Mouse (Mus musculus) liver, adult (tissue): ENCODE results near the gene Fpgs.

Experiments
- GATA4 ChIP-seq: IDR thresholded peaks from 2 replicates; pipeline ENCODE4 v1.6.1; 2014; ENCODE audit warnings: mild to moderate bottlenecking, low read length; ENCODE audit not compliant: insufficient replicate concordance

Fpgs gene

GRCm38 (mm10) chr2:32642813-32643212 lies 61.1 kb downstream of the Fpgs start:
- TF ChIP-seq GATA4 = peak; percentile 86; the same call in 1 of the 2 replicates

- no peak for TF ChIP-seq GATA4
Observed at GRCm38 (mm10) chr2:32641810-32642209, 62.1 kb downstream of the Fpgs start.

DNA sequence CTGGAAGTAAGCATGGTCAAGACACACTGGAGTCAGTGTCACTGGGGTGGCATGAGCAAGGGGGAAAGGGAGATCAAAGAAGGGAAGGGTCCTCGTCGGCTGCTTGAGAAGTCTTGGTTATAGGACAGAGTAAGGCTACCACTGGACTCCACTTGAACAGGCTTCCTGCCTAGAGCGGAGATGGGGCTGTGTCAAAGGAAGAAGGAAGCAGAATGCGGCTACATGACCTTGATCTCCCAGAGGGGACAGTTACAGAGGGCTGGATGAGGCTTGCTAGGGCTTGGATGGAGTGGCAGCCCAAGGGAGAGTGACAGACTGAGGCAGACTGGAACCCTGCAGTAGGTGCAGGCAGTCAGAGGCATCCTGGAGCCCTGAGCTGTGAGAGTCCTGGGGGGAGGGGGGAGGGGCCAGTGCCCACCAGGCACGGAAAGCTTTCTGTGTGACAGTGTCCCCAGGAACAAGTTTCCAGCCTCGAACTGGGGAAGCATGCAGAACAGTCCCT lies 63.3 kb downstream of the Fpgs start:
- no peak for TF ChIP-seq GATA4

- peak; percentile 74; the same call in 1 of the 2 replicates for TF ChIP-seq GATA4
Observed at GRCm38 (mm10) chr2:32639632-32640031, 64.3 kb downstream of the Fpgs start.

DNA sequence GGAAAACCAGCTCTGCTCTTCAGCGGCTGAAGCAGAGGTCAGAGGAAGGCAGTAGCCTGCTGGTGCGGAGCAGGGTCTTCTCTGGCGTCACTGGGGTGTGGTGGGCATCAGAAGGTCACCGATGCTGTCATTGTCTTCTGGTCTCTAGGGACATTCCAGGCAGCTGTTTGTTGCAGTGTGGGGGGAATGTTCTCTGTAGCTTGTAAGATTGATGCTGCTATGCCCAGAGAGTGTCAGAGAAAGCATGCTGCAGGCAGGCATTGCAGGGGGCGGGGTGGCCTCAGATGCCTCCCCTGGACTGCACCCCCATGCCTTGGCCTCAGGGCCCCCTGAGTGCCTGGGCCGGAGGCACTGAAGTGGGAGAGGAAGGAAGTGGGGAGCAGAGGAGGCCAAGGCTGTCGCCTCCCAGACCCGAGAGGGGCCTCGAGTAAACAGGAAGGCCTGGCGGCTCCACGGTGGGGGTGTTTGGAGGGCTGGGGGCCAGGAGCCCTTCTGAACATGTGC lies 66.1 kb downstream of the Fpgs start:
- peak; percentile 92; the same call in 1 of the 2 replicates for TF ChIP-seq GATA4

DNA sequence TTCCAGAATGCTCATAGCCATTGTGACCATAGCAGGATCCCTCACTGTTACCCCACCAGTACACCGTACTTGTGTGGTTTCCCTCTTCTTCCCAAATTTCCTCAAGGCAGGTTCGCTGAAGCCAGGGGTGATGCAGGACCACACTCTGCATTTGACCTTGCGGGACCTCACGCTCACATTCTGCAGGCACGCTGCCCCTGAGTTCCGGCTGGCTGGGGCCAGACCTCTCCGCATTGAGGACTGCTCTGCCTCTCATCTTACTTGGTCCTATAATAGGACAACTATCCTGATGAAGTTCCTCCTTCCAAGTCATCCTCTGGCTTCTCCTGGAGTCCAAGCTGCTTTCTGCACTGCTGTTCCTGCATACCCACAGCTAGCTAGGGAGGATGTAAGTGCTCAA lies 67.3 kb downstream of the Fpgs start:
- no peak for TF ChIP-seq GATA4

DNA sequence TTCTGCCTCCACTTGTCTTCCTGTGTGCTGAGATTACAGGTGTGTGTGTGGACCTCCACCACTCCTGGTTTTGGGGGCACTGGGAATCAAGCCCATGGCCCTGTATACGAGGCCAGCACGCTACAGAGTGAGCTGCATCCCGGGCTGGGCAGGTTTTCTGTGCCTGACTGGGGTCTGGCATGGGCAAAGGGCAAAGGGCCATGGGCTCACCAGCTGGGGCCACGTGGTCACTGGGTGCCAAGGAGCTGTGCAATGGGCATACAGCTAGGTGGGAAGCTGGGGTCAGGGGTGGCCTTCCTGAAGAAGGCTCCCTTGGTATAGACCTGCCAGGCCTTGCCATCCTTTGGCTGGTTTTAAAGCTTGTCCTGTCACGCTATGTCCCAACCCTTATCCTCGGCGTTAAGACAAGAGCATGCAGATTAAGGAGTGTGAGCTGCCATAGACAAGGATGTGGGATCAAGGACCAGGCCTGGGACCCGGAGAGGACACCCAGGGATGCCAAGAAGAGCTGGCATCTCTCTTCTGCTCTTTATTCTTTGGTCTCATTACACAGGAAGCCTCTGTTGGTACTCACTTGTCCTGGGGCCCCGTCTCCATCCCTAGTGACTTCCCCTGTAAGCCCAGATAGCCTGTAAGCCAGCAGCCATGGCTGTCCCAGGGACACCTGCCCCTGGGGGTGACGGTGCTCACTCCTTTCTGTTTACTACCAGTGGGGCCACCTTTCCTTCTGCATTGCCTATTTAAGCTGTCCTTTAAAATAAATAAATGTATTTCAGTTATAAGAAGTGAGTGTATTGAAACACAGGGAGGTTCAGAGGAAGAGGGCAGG lies 69.5 kb downstream of the Fpgs start:
- no peak for TF ChIP-seq GATA4

DNA sequence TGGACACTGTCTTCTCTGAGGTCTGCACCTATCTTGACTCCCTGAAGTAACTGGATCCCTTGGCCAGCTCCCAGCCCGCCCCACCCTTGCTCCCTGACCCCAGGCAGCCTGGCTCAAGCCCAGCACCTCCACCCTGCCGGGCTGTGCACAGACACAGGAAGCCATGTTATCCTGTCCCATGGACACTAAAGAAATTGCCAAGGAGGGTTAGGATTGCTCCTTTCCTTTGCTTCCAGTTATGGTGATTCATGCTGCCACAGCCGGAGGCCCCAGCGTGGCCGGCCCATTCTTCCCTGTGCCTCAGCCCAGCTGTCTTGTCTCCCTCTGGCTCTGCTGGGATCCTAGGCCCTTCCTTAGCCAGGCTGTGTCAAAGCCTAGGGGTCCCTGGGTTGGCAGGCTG lies 70.3 kb downstream of the Fpgs start:
- TF ChIP-seq GATA4 = peak; percentile 81; the same call in 1 of the 2 replicates
